Mouse (Mus musculus) lung, embryonic 14.5 days (tissue): ENCODE measurements at regions not wholly inside any gene's neighbourhood (a gene's known extent, or its start where the extent isn't known, plus 50 kb on each side); places are given as distances from the start of the nearest gene placed in this dataset.

Source experiments
- ATAC-seq: fragments of 200-750 bp; cut with Nextera tagmentation; 2 replicates; pipeline ENCODE4 v1.8.0; 2017; ENCODE audit warnings: mild to moderate bottlenecking, moderate TSS enrichment, moderate library complexity; ENCODE audit not compliant: insufficient read depth
- DNase-seq: peaks from one replicate; pipeline ENCODE4 v3.0.0-alpha.2; 2015
- H3K27ac ChIP-seq: fragments of 300-500 bp; sonication (generic); 2 replicates; pipeline ENCODE4 v1.5.1; 2014; ENCODE audit warnings: low read depth, mild to moderate bottlenecking, moderate library complexity
- H3K27me3 ChIP-seq: fragments of 300-500 bp; sonication (generic); 2 replicates; pipeline ENCODE4 v1.6.1; 2014; ENCODE audit warnings: low read length, control low read depth; ENCODE audit not compliant: insufficient read depth
- H3K36me3 ChIP-seq: fragments of 300-500 bp; sonication (generic); 2 replicates; pipeline ENCODE4 v1.6.1; 2014; ENCODE audit warnings: control low read depth; ENCODE audit not compliant: insufficient read depth
- H3K4me1 ChIP-seq: fragments of 300-500 bp; sonication (generic); 2 replicates; pipeline ENCODE4 v1.6.1; 2014; ENCODE audit warnings: antibody characterized with exemption, control low read depth; ENCODE audit not compliant: insufficient read depth
- H3K4me2 ChIP-seq: fragments of 300-500 bp; sonication (generic); 2 replicates; pipeline ENCODE4 v1.6.1; 2014; ENCODE audit warnings: mild to moderate bottlenecking
- H3K4me3 ChIP-seq: fragments of 300-500 bp; sonication (generic); 2 replicates; pipeline ENCODE4 v1.5.1; 2014; ENCODE audit warnings: low read depth, low read length
- H3K9ac ChIP-seq: fragments of 300-500 bp; sonication (generic); 2 replicates; pipeline ENCODE4 v1.6.1; 2014
- H3K9me3 ChIP-seq: fragments of 300-500 bp; sonication (generic); 2 replicates; pipeline ENCODE4 v1.6.1; 2016; ENCODE audit warnings: low read depth, low read length, control low read depth
- CTCF ChIP-seq: IDR thresholded peaks from 2 replicates; pipeline ENCODE4 v1.5.1; 2016; ENCODE audit warnings: antibody characterized with exemption, low read depth
- WGBS: fragments of 180-500 bp; shearing (Covaris S2); extraction: QIAGEN DNeasy Blood & Tissue Kit; methylation state at CpG from one replicate; pipeline ENCODE4 v1.1.7; 2014; 5-methylcytosine and 5-hydroxymethylcytosine counted together

GRCm38 (mm10) chr3:20821712-20822111, 454.7 kb upstream of the Agtr1b start:
- DNase-seq (no peak), ATAC-seq (no peak)
- H3K27ac ChIP-seq, result no peak overlapping the region
- H3K9me3 ChIP-seq, result no peaks in the 10 kb centered on the region
- no peak for TF ChIP-seq CTCF
- no peaks in the 10 kb centered on the region for H3K4me1 ChIP-seq
- H3K4me2 ChIP-seq, result no peak overlapping the region
- 58% methylated on average over 4 of the region's 4 CpGs for WGBS
- no peaks in the 10 kb centered on the region for H3K36me3 ChIP-seq
- no peak overlapping the region for H3K4me3 ChIP-seq
- H3K27me3 ChIP-seq, result no peaks in the 10 kb centered on the region
- no peak overlapping the region for H3K9ac ChIP-seq

- Histone ChIP-seq H3K36me3 (no peaks in the 10 kb centered on the region), H3K4me2 (no peak overlapping the region), H3K27me3 (no peaks in the 10 kb centered on the region), H3K9ac (no peak overlapping the region), H3K4me3 (no peak overlapping the region), H3K4me1 (no peaks in the 10 kb centered on the region), H3K27ac (no peak overlapping the region), H3K9me3 (no peaks in the 10 kb centered on the region)
- WGBS, result 90% methylated on average over 3 of the region's 3 CpGs
- TF ChIP-seq CTCF, result no peak
- DNase-seq, result no peak
- no peak for ATAC-seq
Measured at GRCm38 (mm10) chr3:20820047-20820446, 453.1 kb upstream of the Agtr1b start.

DNA sequence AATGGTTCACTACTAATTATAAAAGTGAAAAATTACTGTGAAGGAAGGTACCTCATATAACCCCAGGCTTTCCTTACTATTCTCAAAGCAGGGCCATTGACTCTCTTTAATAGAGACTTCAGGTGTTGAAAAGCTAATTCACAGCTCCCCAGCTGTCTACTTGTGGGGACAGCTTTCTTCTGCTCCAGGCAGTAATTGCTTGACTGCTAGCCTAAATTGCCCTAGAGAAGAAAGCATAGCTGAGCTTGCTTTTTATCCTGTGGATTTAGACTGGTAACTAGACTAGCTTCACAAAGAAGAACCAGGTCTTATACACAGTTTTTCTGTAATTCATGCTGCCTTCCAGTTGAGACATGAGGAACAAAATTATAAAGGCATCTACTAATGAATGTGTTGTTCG, 452.6 kb upstream of the Agtr1b start:
- ATAC-seq, result no peak
- no peak overlapping the region for H3K27ac ChIP-seq
- no peak overlapping the region for H3K4me3 ChIP-seq
- no peak overlapping the region for H3K4me2 ChIP-seq
- H3K9me3 ChIP-seq, result no peaks in the 10 kb centered on the region
- WGBS, result 46% methylated on average over 1 of the region's 1 CpGs
- no peaks in the 10 kb centered on the region for H3K27me3 ChIP-seq
- H3K4me1 ChIP-seq, result no peaks in the 10 kb centered on the region
- no peak overlapping the region for H3K9ac ChIP-seq
- DNase-seq, result no peak
- TF ChIP-seq CTCF, result no peak
- H3K36me3 ChIP-seq, result no peaks in the 10 kb centered on the region

DNA sequence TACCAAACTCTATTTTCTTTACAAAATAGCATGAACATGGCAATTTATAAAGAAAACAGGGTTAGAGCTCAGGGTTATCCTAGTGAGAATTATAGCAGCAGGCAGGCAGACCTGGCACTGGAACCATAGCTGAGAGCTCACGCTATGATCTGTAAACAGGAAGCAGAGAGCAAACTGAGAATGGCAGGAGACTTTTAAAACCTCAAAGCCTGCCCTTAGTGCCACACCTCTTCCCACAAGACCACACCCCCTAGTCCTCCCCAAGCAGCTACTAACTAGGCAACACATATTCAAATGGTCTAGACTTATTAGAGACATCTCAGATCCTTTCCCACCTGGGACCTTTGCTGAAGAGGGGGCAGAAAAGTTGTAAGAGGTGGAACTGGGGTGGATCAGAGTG, 449.6 kb upstream of the Agtr1b start:
- ATAC-seq (no peak), DNase-seq (no peak)
- Histone ChIP-seq H3K27me3 (no peaks in the 10 kb centered on the region), H3K9ac (no peak overlapping the region), H3K4me1 (no peaks in the 10 kb centered on the region), H3K36me3 (no peaks in the 10 kb centered on the region), H3K4me3 (no peak overlapping the region), H3K9me3 (no peaks in the 10 kb centered on the region), H3K27ac (no peak overlapping the region), H3K4me2 (no peak overlapping the region)
- 9% methylated on average over 1 of the region's 1 CpGs for WGBS
- TF ChIP-seq CTCF, result no peak

GRCm38 (mm10) chr3:20794256-20794655, 427.3 kb upstream of the Agtr1b start:
- Histone ChIP-seq H3K4me3 (no peak overlapping the region), H3K4me1 (no peaks in the 10 kb centered on the region), H3K9ac (no peak overlapping the region), H3K36me3 (no peaks in the 10 kb centered on the region), H3K27me3 (no peaks in the 10 kb centered on the region), H3K9me3 (no peaks in the 10 kb centered on the region), H3K4me2 (no peak overlapping the region), H3K27ac (no peak overlapping the region)
- WGBS, result 56% methylated on average over 1 of the region's 1 CpGs
- no peak for TF ChIP-seq CTCF
- no peak for ATAC-seq
- DNase-seq, result no peak

DNA sequence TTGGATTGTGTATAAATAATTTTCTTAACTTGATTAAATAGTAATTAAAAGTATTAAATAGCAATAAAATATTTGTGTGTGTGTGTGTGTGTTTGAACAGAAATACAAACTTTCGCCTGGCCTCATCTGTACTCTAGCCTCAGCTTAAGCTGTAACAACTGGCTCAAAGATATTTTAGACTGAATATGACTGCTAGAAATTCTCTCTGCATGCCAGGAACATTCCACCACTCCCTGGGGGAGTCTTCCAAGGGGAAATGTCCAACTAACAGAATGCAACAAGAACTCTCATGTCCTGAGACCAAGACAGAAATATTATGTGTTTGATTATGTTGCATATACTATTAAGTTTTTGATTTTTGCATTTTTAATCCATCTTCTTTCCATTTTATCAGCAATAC, 425.5 kb upstream of the Agtr1b start:
- Histone ChIP-seq H3K4me3 (no peak overlapping the region), H3K9ac (no peak overlapping the region), H3K27ac (no peak overlapping the region), H3K9me3 (no peaks in the 10 kb centered on the region), H3K4me1 (no peaks in the 10 kb centered on the region), H3K4me2 (no peak overlapping the region), H3K36me3 (no peaks in the 10 kb centered on the region), H3K27me3 (no peaks in the 10 kb centered on the region)
- TF ChIP-seq CTCF, result no peak
- ATAC-seq, result no peak
- 71% methylated on average over 1 of the region's 1 CpGs for WGBS
- peak; percentile 61 for DNase-seq

DNA sequence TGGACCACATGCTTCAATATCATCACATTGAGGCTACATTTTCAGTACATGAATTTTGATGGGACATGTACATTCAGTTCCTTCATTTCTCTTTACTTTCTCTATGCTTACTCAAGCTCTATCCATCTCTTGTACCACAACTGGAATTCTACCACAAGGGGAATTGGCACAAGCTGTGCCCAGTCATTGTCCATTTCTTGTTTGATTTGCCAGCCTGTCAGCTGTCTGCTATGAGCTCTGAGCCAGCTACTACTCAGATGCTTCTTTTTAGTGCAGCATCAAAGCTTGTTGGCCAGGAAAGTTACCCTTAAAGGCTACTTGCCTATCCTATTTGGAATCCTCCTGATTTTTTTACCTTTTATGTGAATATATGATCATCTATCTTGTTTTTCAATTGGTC, 410.9 kb upstream of the Agtr1b start:
- H3K4me1 ChIP-seq, result no peaks in the 10 kb centered on the region

GRCm38 (mm10) chr3:20776964-20777304, 410.0 kb upstream of the Agtr1b start:
- no peaks in the 10 kb centered on the region for H3K9me3 ChIP-seq
- no peak overlapping the region for H3K4me2 ChIP-seq
- no peak for TF ChIP-seq CTCF
- no peak for ATAC-seq
- no peak overlapping the region for H3K9ac ChIP-seq
- no peaks in the 10 kb centered on the region for H3K27me3 ChIP-seq
- H3K27ac ChIP-seq, result no peak overlapping the region
- no peak overlapping the region for H3K4me3 ChIP-seq
- no peaks in the 10 kb centered on the region for H3K4me1 ChIP-seq
- DNase-seq, result no peak
- H3K36me3 ChIP-seq, result no peaks in the 10 kb centered on the region
- 85% methylated on average over 2 of the region's 2 CpGs for WGBS

More for the DNA sequence above, 410.9 kb upstream of the Agtr1b start:
- no peak overlapping the region for H3K9ac ChIP-seq
- no peak for TF ChIP-seq CTCF
- H3K9me3 ChIP-seq, result no peaks in the 10 kb centered on the region
- no peak overlapping the region for H3K27ac ChIP-seq
- H3K4me3 ChIP-seq, result no peak overlapping the region
- no peak for ATAC-seq
- H3K4me2 ChIP-seq, result no peak overlapping the region
- no peaks in the 10 kb centered on the region for H3K27me3 ChIP-seq
- no peak for DNase-seq
- H3K36me3 ChIP-seq, result no peaks in the 10 kb centered on the region
